In the genomic region with DNA sequence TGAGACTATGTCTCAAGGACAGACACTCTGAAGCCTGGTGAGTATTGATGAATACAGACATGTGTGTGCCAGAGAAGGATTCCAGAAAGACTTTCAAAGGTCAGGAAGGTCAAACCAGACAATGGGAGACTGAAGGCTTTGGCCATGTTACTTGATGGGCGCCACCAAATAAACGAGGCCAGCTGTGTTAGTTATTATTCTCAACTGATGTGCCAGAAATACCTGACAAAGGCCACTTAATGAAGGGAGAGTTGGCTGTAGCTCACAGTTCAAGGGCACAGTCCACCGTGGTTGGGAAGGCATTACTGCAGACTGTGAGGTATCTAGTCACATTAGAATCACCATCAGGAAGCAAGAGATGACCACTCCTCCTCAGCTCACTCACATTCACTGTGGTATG, we compare ENCODE assay signal across 28 mouse cellular contexts.
DNase-seq lines count a peak whose midpoint lies in the region; ATAC-seq lines count a peak whose summit lies in the region.
"Had no signal": no experiment of that assay in that cellular context is flagged by ENCODE, and none has a peak within 500 bp of the region (broad histone marks: within the 10 kb centered on the region; RNA-seq: fewer than 3 reads in every experiment).

No protein-coding gene starts in this region.

- H3K4me3 ChIP-seq in heart, embryonic 11.5 days (ENCODE audit: low read depth, low read length): no peak overlapping the region
- H3K4me3 ChIP-seq in midbrain, embryonic 11.5 days (ENCODE audit: low read depth, low read length): no peak overlapping the region
- H3K4me3 ChIP-seq in midbrain, embryonic 13.5 days (replicated peaks): no peak overlapping the region
- H3K4me3 ChIP-seq in embryonic facial prominence, embryonic 14.5 days (ENCODE audit: low read depth, low read length): no peak overlapping the region
- no peak overlapping the region for H3K4me3 ChIP-seq in liver, embryonic 12.5 days
- H3K4me3 ChIP-seq: embryonic facial prominence, embryonic 15.5 days; forebrain, embryonic 12.5 days; heart, embryonic 15.5 days; liver, embryonic 13.5 days had no signal

- DNase-seq in heart, adult 11 months: peak; percentile 23
- peak; percentile 26 for DNase-seq in midbrain, embryonic 11.5 days (ENCODE audit: low spot score, missing footprints)
- peak; percentile 10 for DNase-seq in embryonic facial prominence, embryonic 14.5 days (ENCODE audit: low spot score)
- DNase-seq in urinary bladder, postnatal 36 days (ENCODE audit: low spot score in 2 of 2): no peak
- DNase-seq: adrenal gland, postnatal 25 days; cerebellum, adult 11-12 months; cerebellum, postnatal 10 days; forebrain, postnatal 0 days; kidney, adult 8-10 months; kidney, postnatal 25 days; left cerebral cortex, postnatal 4 days; liver, embryonic 13.5 days; lung, adult 18-20 months; lung, postnatal 4 days; right cerebral cortex, postnatal 4 days; thymus, adult 2 months; thymus, postnatal 36 days had no signal

- no peak overlapping the region for H3K27ac ChIP-seq in heart, embryonic 11.5 days (ENCODE audit: low read depth, low read length)
- H3K27ac ChIP-seq in midbrain, embryonic 11.5 days (ENCODE audit: low read depth, low read length): no peak overlapping the region
- H3K27ac ChIP-seq in midbrain, embryonic 13.5 days: no peak overlapping the region
- H3K27ac ChIP-seq in embryonic facial prominence, embryonic 14.5 days (replicated peaks; ENCODE audit: low read depth, low read length): no peak overlapping the region
- H3K27ac ChIP-seq in liver, embryonic 12.5 days: no peak overlapping the region
- H3K27ac ChIP-seq: embryonic facial prominence, embryonic 15.5 days; forebrain, embryonic 12.5 days; heart, embryonic 15.5 days; liver, embryonic 13.5 days had no signal

- H3K9ac ChIP-seq in heart, embryonic 11.5 days (ENCODE audit: low read depth, low read length): no peak overlapping the region
- H3K9ac ChIP-seq in midbrain, embryonic 11.5 days (ENCODE audit: low read length): no peak overlapping the region
- H3K9ac ChIP-seq in midbrain, embryonic 13.5 days (replicated peaks): no peak overlapping the region
- no peak overlapping the region for H3K9ac ChIP-seq in embryonic facial prominence, embryonic 14.5 days (ENCODE audit: low read depth, low read length)
- H3K9ac ChIP-seq in liver, embryonic 12.5 days: no peak overlapping the region
- H3K9ac ChIP-seq: embryonic facial prominence, embryonic 15.5 days; forebrain, embryonic 12.5 days; forebrain, postnatal 0 days; heart, embryonic 15.5 days; liver, embryonic 13.5 days had no signal

- WGBS in heart, embryonic 11.5 days (ENCODE audit: insufficient replicate concordance): 78% methylated on average over 3 of the region's 3 CpGs
- 67% methylated on average over 3 of the region's 3 CpGs for WGBS in midbrain, embryonic 11.5 days
- WGBS in midbrain, embryonic 13.5 days: 54% methylated on average over 3 of the region's 3 CpGs
- WGBS in embryonic facial prominence, embryonic 14.5 days: 71% methylated on average over 3 of the region's 3 CpGs
- WGBS in liver, embryonic 12.5 days (ENCODE audit: insufficient replicate concordance): 59% methylated on average over 3 of the region's 3 CpGs

- H3K4me2 ChIP-seq in heart, embryonic 11.5 days: no peak overlapping the region
- H3K4me2 ChIP-seq in midbrain, embryonic 11.5 days: no peak overlapping the region
- H3K4me2 ChIP-seq in midbrain, embryonic 13.5 days (replicated peaks): no peak overlapping the region
- no peak overlapping the region for H3K4me2 ChIP-seq in embryonic facial prominence, embryonic 14.5 days (ENCODE audit: low read depth, low read length)
- no peak overlapping the region for H3K4me2 ChIP-seq in liver, embryonic 12.5 days
- H3K4me2 ChIP-seq: embryonic facial prominence, embryonic 15.5 days; forebrain, embryonic 12.5 days; heart, embryonic 15.5 days; liver, embryonic 13.5 days had no signal

- H3K36me3 ChIP-seq in heart, embryonic 11.5 days (ENCODE audit: control insufficient read depth, insufficient read depth, low read length): no peaks in the 10 kb centered on the region
- H3K36me3 ChIP-seq in midbrain, embryonic 11.5 days (ENCODE audit: control insufficient read depth, insufficient read depth, low read length): no peaks in the 10 kb centered on the region
- no peaks in the 10 kb centered on the region for H3K36me3 ChIP-seq in midbrain, embryonic 13.5 days
- H3K36me3 ChIP-seq in embryonic facial prominence, embryonic 14.5 days (ENCODE audit: control insufficient read depth, insufficient read depth, low read length): no peaks in the 10 kb centered on the region
- no peaks in the 10 kb centered on the region for H3K36me3 ChIP-seq in liver, embryonic 12.5 days
- H3K36me3 ChIP-seq: embryonic facial prominence, embryonic 15.5 days; forebrain, embryonic 12.5 days; G1E; heart, embryonic 15.5 days; liver, embryonic 13.5 days had no signal

- H3K4me1 ChIP-seq in heart, embryonic 11.5 days (ENCODE audit: control insufficient read depth, insufficient read depth, low read length): no peaks in the 10 kb centered on the region
- H3K4me1 ChIP-seq in midbrain, embryonic 11.5 days (ENCODE audit: control insufficient read depth, insufficient read depth, low read length): no peaks in the 10 kb centered on the region
- H3K4me1 ChIP-seq in midbrain, embryonic 13.5 days (replicated peaks): no peaks in the 10 kb centered on the region
- no peaks in the 10 kb centered on the region for H3K4me1 ChIP-seq in embryonic facial prominence, embryonic 14.5 days (ENCODE audit: control insufficient read depth, insufficient read depth, low read length)
- no peaks in the 10 kb centered on the region for H3K4me1 ChIP-seq in liver, embryonic 12.5 days
- H3K4me1 ChIP-seq: embryonic facial prominence, embryonic 15.5 days; forebrain, embryonic 12.5 days; heart, embryonic 15.5 days; liver, embryonic 13.5 days had no signal

- no peaks in the 10 kb centered on the region for H3K27me3 ChIP-seq in heart, embryonic 11.5 days (ENCODE audit: control insufficient read depth, insufficient read depth, low read length)
- no peaks in the 10 kb centered on the region for H3K27me3 ChIP-seq in midbrain, embryonic 11.5 days (ENCODE audit: control insufficient read depth, insufficient read depth, low read length)
- no peaks in the 10 kb centered on the region for H3K27me3 ChIP-seq in midbrain, embryonic 13.5 days
- no peaks in the 10 kb centered on the region for H3K27me3 ChIP-seq in embryonic facial prominence, embryonic 14.5 days (replicated peaks; ENCODE audit: control insufficient read depth, insufficient read depth, low read length)
- no peaks in the 10 kb centered on the region for H3K27me3 ChIP-seq in liver, embryonic 12.5 days (replicated peaks)
- H3K27me3 ChIP-seq: embryonic facial prominence, embryonic 15.5 days; forebrain, embryonic 12.5 days; heart, embryonic 15.5 days; liver, embryonic 13.5 days; Patski had no signal

- ATAC-seq in heart, embryonic 11.5 days (replicated peaks; ENCODE audit: insufficient number of reproducible peaks, low FRiP score, low TSS enrichment): no peak
- no peak for ATAC-seq in midbrain, embryonic 11.5 days (ENCODE audit: low FRiP score)
- ATAC-seq in midbrain, embryonic 13.5 days: no peak
- ATAC-seq in embryonic facial prominence, embryonic 14.5 days (ENCODE audit: low read depth): no peak
- ATAC-seq in liver, embryonic 12.5 days: no peak
- ATAC-seq: forebrain, postnatal 0 days; hindbrain, embryonic 16.5 days; lung, postnatal 0 days; midbrain, embryonic 16.5 days; Patski had no signal

- no peaks in the 10 kb centered on the region for H3K9me3 ChIP-seq in heart, embryonic 11.5 days (replicated peaks; ENCODE audit: control insufficient read depth, low read length)
- no peaks in the 10 kb centered on the region for H3K9me3 ChIP-seq in midbrain, embryonic 11.5 days (ENCODE audit: control insufficient read depth, low read length)
- H3K9me3 ChIP-seq in midbrain, embryonic 13.5 days: no peaks in the 10 kb centered on the region
- H3K9me3 ChIP-seq in embryonic facial prominence, embryonic 14.5 days (ENCODE audit: control insufficient read depth, low read length): no peaks in the 10 kb centered on the region
- H3K9me3 ChIP-seq in liver, embryonic 12.5 days (replicated peaks): no peaks in the 10 kb centered on the region
- H3K9me3 ChIP-seq: embryonic facial prominence, embryonic 15.5 days; forebrain, embryonic 12.5 days; heart, embryonic 15.5 days had no signal

Comparison
In these comparisons a context has a peak if more than half of its experiments do, and no peak if none do; other contexts are left out.
1. DNase-seq: peak in heart, adult 11 months (single experiment), midbrain, embryonic 11.5 days (single experiment) and embryonic facial prominence, embryonic 14.5 days (single experiment); none in urinary bladder, postnatal 36 days (0 of 2).